7 mouse cellular contexts compared by ENCODE assay signal in genomic region chr10:81379183-81379553, GRCm38 (mm10). TPM values are rescaled to one million over a fixed set of nuclear protein-coding genes. Genes with fewer than 3 reads are reported as not detected.
DNase-seq lines count a peak whose midpoint lies in the region; ATAC-seq and TF ChIP-seq lines count a peak whose summit lies in the region.

No protein-coding gene starts in this region.

- peaks cover 78% of the 10 kb centered on the region for H3K4me1 ChIP-seq in megakaryocyte, embryonic 14.5 days
- peaks cover 32% of the 10 kb centered on the region for H3K4me1 ChIP-seq in forebrain, embryonic 13.5 days
- peaks cover 15% of the 10 kb centered on the region for H3K4me1 ChIP-seq in limb, embryonic 14.5 days (ENCODE audit: control insufficient read depth, insufficient read depth, low read length)
- peaks cover 23% of the 10 kb centered on the region for H3K4me1 ChIP-seq in stomach, embryonic 15.5 days

- peak overlapping the region; percentile 65 for H3K4me2 ChIP-seq in forebrain, embryonic 13.5 days
- H3K4me2 ChIP-seq in limb, embryonic 14.5 days (replicated peaks; ENCODE audit: low read depth, low read length, severe bottlenecking), result peak overlapping the region; percentile 59
- peak overlapping the region; percentile 63 for H3K4me2 ChIP-seq in stomach, embryonic 15.5 days

- ATAC-seq in megakaryocyte, adult 5-6 weeks (ENCODE audit: poor library complexity, severe bottlenecking), result no peak
- ATAC-seq in forebrain, embryonic 13.5 days, result peak; percentile 0; the same call in 1 of the 2 replicates
- no peak for ATAC-seq in limb, embryonic 14.5 days (ENCODE audit: low FRiP score, low read depth)
- ATAC-seq in stomach, embryonic 15.5 days (ENCODE audit: insufficient read depth, low FRiP score, low read depth), result no peak

- H3K9me3 ChIP-seq in megakaryocyte, embryonic 14.5 days, result no peaks in the 10 kb centered on the region
- H3K9me3 ChIP-seq in forebrain, embryonic 13.5 days (replicated peaks), result no peaks in the 10 kb centered on the region
- no peaks in the 10 kb centered on the region for H3K9me3 ChIP-seq in limb, embryonic 14.5 days (ENCODE audit: control insufficient read depth, low read length)
- H3K9me3 ChIP-seq in stomach, embryonic 15.5 days, result no peaks in the 10 kb centered on the region

- DNase-seq in limb, embryonic 14.5 days (ENCODE audit: low spot score), result no peak
- no peak for DNase-seq in right cerebral cortex, postnatal 25 days
- DNase-seq in urinary bladder, adult 18-20 months (ENCODE audit: low spot score in 2 of 2), result no peak

- WGBS in forebrain, embryonic 13.5 days, result 53% methylated on average over 3 of the region's 3 CpGs
- 62% methylated on average over 3 of the region's 3 CpGs for WGBS in limb, embryonic 14.5 days
- 53% methylated on average over 3 of the region's 3 CpGs for WGBS in stomach, embryonic 15.5 days

- no peak for TF ChIP-seq POLR2A in limb, embryonic 14.5 days (IDR thresholded peaks at IDR 0.05; ENCODE audit: borderline replicate concordance, extremely low read depth, insufficient read depth, insufficient read length)

- H3K9ac ChIP-seq in forebrain, embryonic 13.5 days, result peak overlapping the region; percentile 66
- H3K9ac ChIP-seq in limb, embryonic 14.5 days (ENCODE audit: low read depth, low read length, severe bottlenecking), result peak overlapping the region; percentile 44
- peak overlapping the region; percentile 22; the same call in 1 of the 2 replicates for H3K9ac ChIP-seq in stomach, embryonic 15.5 days

- peak overlapping the region; percentile 95 for H3K4me3 ChIP-seq in megakaryocyte, embryonic 14.5 days (replicated peaks)
- peak overlapping the region; percentile 83 for H3K4me3 ChIP-seq in forebrain, embryonic 13.5 days
- peak overlapping the region; percentile 49 for H3K4me3 ChIP-seq in limb, embryonic 14.5 days (replicated peaks; ENCODE audit: low read length)
- H3K4me3 ChIP-seq in stomach, embryonic 15.5 days (replicated peaks), result peak overlapping the region; percentile 82

- no peaks in the 10 kb centered on the region for H3K27me3 ChIP-seq in megakaryocyte, embryonic 14.5 days (replicated peaks)
- H3K27me3 ChIP-seq in forebrain, embryonic 13.5 days, result no peaks in the 10 kb centered on the region
- no peaks in the 10 kb centered on the region for H3K27me3 ChIP-seq in limb, embryonic 14.5 days (ENCODE audit: control insufficient read depth, insufficient read depth, low read length)
- no peaks in the 10 kb centered on the region for H3K27me3 ChIP-seq in stomach, embryonic 15.5 days (replicated peaks)

- peak overlapping the region; percentile 69 for H3K27ac ChIP-seq in forebrain, embryonic 13.5 days
- peak overlapping the region; percentile 55; the same call in 1 of the 2 replicates for H3K27ac ChIP-seq in limb, embryonic 14.5 days (replicated peaks; ENCODE audit: low read depth, low read length)
- peak overlapping the region; percentile 74 for H3K27ac ChIP-seq in stomach, embryonic 15.5 days

- H3K36me3 ChIP-seq in megakaryocyte, embryonic 14.5 days (replicated peaks; ENCODE audit: low read length), result peaks cover 26% of the 10 kb centered on the region
- H3K36me3 ChIP-seq in forebrain, embryonic 13.5 days (ENCODE audit: poor library complexity, severe bottlenecking), result peaks cover 19% of the 10 kb centered on the region
- H3K36me3 ChIP-seq in limb, embryonic 14.5 days (ENCODE audit: control insufficient read depth, insufficient read depth, low read length), result peaks cover 9% of the 10 kb centered on the region
- peaks cover 8% of the 10 kb centered on the region; the same call in 1 of the 2 replicates for H3K36me3 ChIP-seq in stomach, embryonic 15.5 days

RNA-seq across cellular contexts. Expression of gene Fzr1, which starts 0.9 kb away (rescaled TPM):
- 71.2 and 72.9 TPM in 2 replicates for polyA plus RNA-seq in megakaryocyte, embryonic 14.5 days (2012; ENCODE audit: insufficient read depth, low replicate concordance)
- total RNA-seq in megakaryocyte, adult 5-6 weeks (2015), result 22.7 and 23.8 TPM in 2 replicates
- 20.9 and 24.0 TPM in 2 replicates for total RNA-seq in megakaryocyte, adult 5-6 weeks (2017)
- polyA plus RNA-seq in forebrain, embryonic 13.5 days (2015; fragmentation: Nextera tagmentation; extraction: Ambion mirVana), result 117 and 128 TPM in 2 replicates
- polyA plus RNA-seq in limb, embryonic 14.5 days (2012; rRNA removed), result 109 and 142 TPM in 2 replicates
- 92.8 and 95.5 TPM in 2 replicates for polyA plus RNA-seq in limb, embryonic 14.5 days (2014; fragmentation: Nextera tagmentation; extraction: Ambion mirVana)
- 88.5 and 90.5 TPM in 2 replicates for polyA plus RNA-seq in stomach, embryonic 15.5 days (2015; fragmentation: Nextera tagmentation; extraction: Ambion mirVana)

RNA-seq across cellular contexts. Expression of gene Dohh, which starts 5.1 kb away (rescaled TPM):
- polyA plus RNA-seq in megakaryocyte, embryonic 14.5 days (2012; ENCODE audit: insufficient read depth, low replicate concordance), result 80.4 and 114 TPM in 2 replicates
- total RNA-seq in megakaryocyte, adult 5-6 weeks (2015), result 5.4 and 5.7 TPM in 2 replicates
- 21.9 and 42.4 TPM in 2 replicates for total RNA-seq in megakaryocyte, adult 5-6 weeks (2017)
- 76.7 and 87.3 TPM in 2 replicates for polyA plus RNA-seq in forebrain, embryonic 13.5 days (2015; fragmentation: Nextera tagmentation; extraction: Ambion mirVana)
- polyA plus RNA-seq in limb, embryonic 14.5 days (2012; rRNA removed), result 54.3 and 66.7 TPM in 2 replicates
- polyA plus RNA-seq in limb, embryonic 14.5 days (2014; fragmentation: Nextera tagmentation; extraction: Ambion mirVana), result 60.0 and 63.7 TPM in 2 replicates
- 78.9 and 80.4 TPM in 2 replicates for polyA plus RNA-seq in stomach, embryonic 15.5 days (2015; fragmentation: Nextera tagmentation; extraction: Ambion mirVana)

RNA-seq across cellular contexts. Expression of gene Gm48551, which starts 5.1 kb away (rescaled TPM):
- 0.89 TPM in 1 of 2 replicates, not detected in the other for polyA plus RNA-seq in megakaryocyte, embryonic 14.5 days (2012; ENCODE audit: insufficient read depth, low replicate concordance)
- 0.83 and 2.9 TPM in 2 replicates for total RNA-seq in megakaryocyte, adult 5-6 weeks (2015)
- total RNA-seq in megakaryocyte, adult 5-6 weeks (2017), result 0.33 TPM in 1 of 2 replicates, not detected in the other
- polyA plus RNA-seq in forebrain, embryonic 13.5 days (2015; fragmentation: Nextera tagmentation; extraction: Ambion mirVana), result 4.2 and 5.8 TPM in 2 replicates
- 4.3 and 5.0 TPM in 2 replicates for polyA plus RNA-seq in limb, embryonic 14.5 days (2012; rRNA removed)
- 1.1 and 2.9 TPM in 2 replicates for polyA plus RNA-seq in limb, embryonic 14.5 days (2014; fragmentation: Nextera tagmentation; extraction: Ambion mirVana)
- 2.9 and 3.3 TPM in 2 replicates for polyA plus RNA-seq in stomach, embryonic 15.5 days (2015; fragmentation: Nextera tagmentation; extraction: Ambion mirVana)

RNA-seq across cellular contexts. Expression of gene Gm48552, which starts 9.6 kb away (rescaled TPM):
- 8.4 TPM in 1 of 2 replicates, not detected in the other for polyA plus RNA-seq in megakaryocyte, embryonic 14.5 days (2012; ENCODE audit: insufficient read depth, low replicate concordance)
- not detected in 2 replicates for total RNA-seq in megakaryocyte, adult 5-6 weeks (2015)
- total RNA-seq in megakaryocyte, adult 5-6 weeks (2017), result 0.26 and 1.4 TPM in 2 replicates
- polyA plus RNA-seq in forebrain, embryonic 13.5 days (2015; fragmentation: Nextera tagmentation; extraction: Ambion mirVana), result 2.1 and 2.3 TPM in 2 replicates
- 6.8 and 9.5 TPM in 2 replicates for polyA plus RNA-seq in limb, embryonic 14.5 days (2012; rRNA removed)
- 0.99 and 1.2 TPM in 2 replicates for polyA plus RNA-seq in limb, embryonic 14.5 days (2014; fragmentation: Nextera tagmentation; extraction: Ambion mirVana)
- 0.41 and 1.4 TPM in 2 replicates for polyA plus RNA-seq in stomach, embryonic 15.5 days (2015; fragmentation: Nextera tagmentation; extraction: Ambion mirVana)

RNA-seq across cellular contexts. Expression of gene 4930404N11Rik, which starts 13.6 kb away (rescaled TPM):
- polyA plus RNA-seq in megakaryocyte, embryonic 14.5 days (2012; ENCODE audit: insufficient read depth, low replicate concordance), result 30.6 and 109 TPM in 2 replicates
- total RNA-seq in megakaryocyte, adult 5-6 weeks (2015), result 0.49 and 1.3 TPM in 2 replicates
- total RNA-seq in megakaryocyte, adult 5-6 weeks (2017), result 0.37 and 0.49 TPM in 2 replicates
- polyA plus RNA-seq in forebrain, embryonic 13.5 days (2015; fragmentation: Nextera tagmentation; extraction: Ambion mirVana), result 0.44 and 0.45 TPM in 2 replicates
- 0.43 and 0.95 TPM in 2 replicates for polyA plus RNA-seq in limb, embryonic 14.5 days (2012; rRNA removed)
- 0.37 and 0.41 TPM in 2 replicates for polyA plus RNA-seq in limb, embryonic 14.5 days (2014; fragmentation: Nextera tagmentation; extraction: Ambion mirVana)
- polyA plus RNA-seq in stomach, embryonic 15.5 days (2015; fragmentation: Nextera tagmentation; extraction: Ambion mirVana), result 1.2 and 1.5 TPM in 2 replicates
